Mouse (Mus musculus): ENCODE data around the gene Mcrip2.
"Not testable (repeated sequence)": the region's sequence is repeated elsewhere in the genome, so short reads cannot be mapped to it uniquely, and the experiment has no call there.

Gene Mcrip2

GRCm38 (mm10) chr17:25880913-25881641 lies 12.5 kb upstream of the Mcrip2 start:
- DNase-seq (ENCODE audit: low read depth), result no peak

- no peak for DNase-seq (ENCODE audit: low read depth)
Measured at GRCm38 (mm10) chr17:25880196-25880910, 11.8 kb upstream of the Mcrip2 start, which contains the start of gene Wfikkn1. Wfikkn1 (minus strand) TSS chr17:25880858.

GRCm38 (mm10) chr17:25879750-25880149 lies 11.2 kb upstream of the Mcrip2 start:
- no peak for DNase-seq (ENCODE audit: low read depth)

- no peak for DNase-seq (ENCODE audit: low read depth)
Measured at GRCm38 (mm10) chr17:25879261-25879660, 10.7 kb upstream of the Mcrip2 start.

GRCm38 (mm10) chr17:25878611-25879180 lies 10.1 kb upstream of the Mcrip2 start:
- DNase-seq (ENCODE audit: low read depth), result no peak

- DNase-seq (ENCODE audit: low read depth), result no peak
Measured at GRCm38 (mm10) chr17:25877741-25878610, 9.4 kb upstream of the Mcrip2 start.

GRCm38 (mm10) chr17:25877025-25877424 lies 8.5 kb upstream of the Mcrip2 start:
- DNase-seq (ENCODE audit: low read depth), result no peak

- DNase-seq (ENCODE audit: low read depth), result no peak
Measured at GRCm38 (mm10) chr17:25876347-25876915, 7.9 kb upstream of the Mcrip2 start.

GRCm38 (mm10) chr17:25875171-25876136 lies 6.9 kb upstream of the Mcrip2 start:
- peak; percentile 88 for DNase-seq (ENCODE audit: low read depth)

GRCm38 (mm10) chr17:25874721-25875170 lies 6.2 kb upstream of the Mcrip2 start, which contains the start of gene Mettl26:
Mettl26 (plus strand) TSS chr17:25875074.
- peak; percentile 97 for DNase-seq (ENCODE audit: low read depth)

- DNase-seq (ENCODE audit: low read depth), result no peak
Measured at GRCm38 (mm10) chr17:25874148-25874720, 5.7 kb upstream of the Mcrip2 start.

GRCm38 (mm10) chr17:25873405-25874147 lies 5.0 kb upstream of the Mcrip2 start:
- no peak for DNase-seq (ENCODE audit: low read depth)

GRCm38 (mm10) chr17:25872676-25873075 lies 4.1 kb upstream of the Mcrip2 start:
- DNase-seq (ENCODE audit: low read depth), result no peak

GRCm38 (mm10) chr17:25871566-25871965 lies 3.0 kb upstream of the Mcrip2 start:
- DNase-seq (ENCODE audit: low read depth), result not testable (repeated sequence)

- no peak for DNase-seq (ENCODE audit: low read depth)
Measured at GRCm38 (mm10) chr17:25869954-25870353, 1.4 kb upstream of the Mcrip2 start.

GRCm38 (mm10) chr17:25869498-25869897 lies 934 bp upstream of the Mcrip2 start:
- no peak for DNase-seq (ENCODE audit: low read depth)

- peak; percentile 36 for DNase-seq (ENCODE audit: low read depth)
Measured at GRCm38 (mm10) chr17:25867836-25868600, 546 bp downstream of the Mcrip2 start.

- peak; percentile 62 for DNase-seq (ENCODE audit: low read depth)
Measured at GRCm38 (mm10) chr17:25867509-25867835, 1.1 kb downstream of the Mcrip2 start.

GRCm38 (mm10) chr17:25866172-25866571 lies 2.4 kb downstream of the Mcrip2 start:
- DNase-seq (ENCODE audit: low read depth), result no peak
